Mouse (Mus musculus) embryonic facial prominence, embryonic 14.5 days (tissue): ENCODE measurements around the gene Hnrnpa2b1. TPM values are rescaled to one million over a fixed set of nuclear protein-coding genes. Genes with fewer than 3 reads are reported as not detected.

Experiments
- ATAC-seq: fragments of 200-750 bp; cut with Nextera tagmentation; 2 replicates; pipeline ENCODE4 v1.8.0; 2017; ENCODE audit warnings: low read depth, moderate number of reproducible peaks, moderate TSS enrichment
- DNase-seq: peaks from one replicate; pipeline ENCODE4 v3.0.0-alpha.2; 2015; ENCODE audit warnings: low spot score
- H3K27ac ChIP-seq: fragments of 300-500 bp; sonication (generic); replicated peaks from 2 replicates; pipeline ENCODE4 v1.5.1; 2014; ENCODE audit warnings: low read depth, mild to moderate bottlenecking, low read length, moderate library complexity
- H3K27me3 ChIP-seq: fragments of 300-500 bp; sonication (generic); replicated peaks from 2 replicates; pipeline ENCODE4 v1.6.1; 2014; ENCODE audit warnings: low read length; ENCODE audit not compliant: control insufficient read depth, insufficient read depth
- H3K36me3 ChIP-seq: fragments of 300-500 bp; sonication (generic); 2 replicates; pipeline ENCODE4 v1.6.1; 2014; ENCODE audit warnings: low read length, mixed read lengths; ENCODE audit not compliant: control insufficient read depth, insufficient read depth
- H3K4me1 ChIP-seq: fragments of 300-500 bp; sonication (generic); 2 replicates; pipeline ENCODE4 v1.6.1; 2014; ENCODE audit warnings: antibody characterized with exemption, low read length; ENCODE audit not compliant: control insufficient read depth, insufficient read depth
- H3K4me2 ChIP-seq: fragments of 300-500 bp; sonication (generic); 2 replicates; pipeline ENCODE4 v1.6.1; 2014; ENCODE audit warnings: low read depth, mild to moderate bottlenecking, low read length, moderate library complexity, mixed read lengths
- H3K4me3 ChIP-seq: fragments of 300-500 bp; sonication (generic); 2 replicates; pipeline ENCODE4 v1.5.1; 2014; ENCODE audit warnings: low read depth, mild to moderate bottlenecking, low read length
- H3K9ac ChIP-seq: fragments of 300-500 bp; sonication (generic); 2 replicates; pipeline ENCODE4 v1.6.1; 2014; ENCODE audit warnings: low read depth, mild to moderate bottlenecking, low read length, moderate library complexity, mixed read lengths
- H3K9me3 ChIP-seq: fragments of 300-500 bp; sonication (generic); 2 replicates; pipeline ENCODE4 v1.6.1; 2016; ENCODE audit warnings: low read length; ENCODE audit not compliant: control insufficient read depth
- WGBS: fragments of 180-500 bp; shearing (Covaris S2); extraction: QIAGEN DNeasy Blood & Tissue Kit; methylation state at CpG from one replicate; pipeline ENCODE4 v1.1.7; 2014; 5-methylcytosine and 5-hydroxymethylcytosine counted together
- polyA plus RNA-seq: library from polyadenylated mRNA; unstranded; fragments of >200 nt; fragmentation: Nextera tagmentation; extraction: Ambion mirVana; gene quantifications from 2 replicates; pipeline ENCODE4 v1.2.1, GENCODE M21; 2014

Hnrnpa2b1 gene
- polyA plus RNA-seq, 1 experiment from 2014 or later = 930 TPM

- Histone ChIP-seq H3K36me3 (peaks cover 70% of the 10 kb centered on the region), H3K9ac (no peak overlapping the region), H3K27ac (no peak overlapping the region), H3K9me3 (no peaks in the 10 kb centered on the region), H3K4me2 (no peak overlapping the region), H3K27me3 (no peaks in the 10 kb centered on the region), H3K4me3 (no peak overlapping the region), H3K4me1 (no peaks in the 10 kb centered on the region; the same call in 1 of the 2 replicates)
- no peak for ATAC-seq
- no peak for DNase-seq
- 71% methylated on average over 4 of the region's 4 CpGs for WGBS
These were observed 9.7 kb downstream of the Hnrnpa2b1 start for GRCm38 (mm10) chr6:51460021-51460360.

GRCm38 (mm10) chr6:51459313-51460020 is 10.2 kb downstream of the Hnrnpa2b1 start:
- no peak for DNase-seq
- no peak overlapping the region for H3K27ac ChIP-seq
- WGBS = 43% methylated on average over 5 of the region's 5 CpGs
- H3K4me3 ChIP-seq = no peak overlapping the region
- no peaks in the 10 kb centered on the region for H3K27me3 ChIP-seq
- ATAC-seq = peak; percentile 19
- H3K9me3 ChIP-seq = no peaks in the 10 kb centered on the region
- H3K4me2 ChIP-seq = no peak overlapping the region
- H3K36me3 ChIP-seq = peaks cover 65% of the 10 kb centered on the region
- no peak overlapping the region for H3K9ac ChIP-seq
- H3K4me1 ChIP-seq = no peaks in the 10 kb centered on the region; the same call in 1 of the 2 replicates

DNA sequence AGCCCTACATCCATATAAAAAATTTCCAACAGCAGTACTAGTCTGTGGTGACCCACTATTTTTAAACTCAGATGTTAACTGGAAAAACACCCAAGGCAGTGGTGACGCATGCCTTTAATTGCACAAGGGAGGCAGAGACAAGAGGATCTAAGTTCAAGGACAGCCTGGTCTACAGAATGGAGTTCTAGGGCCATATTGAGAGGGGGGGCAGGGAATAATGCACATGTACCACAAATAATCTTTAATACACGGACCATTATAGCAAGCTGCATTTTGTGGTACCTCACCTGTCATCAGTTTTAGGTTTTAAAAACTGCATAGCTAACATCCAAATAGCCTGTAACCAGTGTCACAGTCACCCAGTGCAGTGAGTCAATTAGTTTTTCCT is 10.8 kb downstream of the Hnrnpa2b1 start:
- 49% methylated on average over 2 of the region's 2 CpGs for WGBS
- Histone ChIP-seq H3K4me2 (no peak overlapping the region), H3K4me3 (no peak overlapping the region), H3K9me3 (no peaks in the 10 kb centered on the region), H3K27ac (no peak overlapping the region), H3K36me3 (peaks cover 59% of the 10 kb centered on the region), H3K27me3 (no peaks in the 10 kb centered on the region), H3K4me1 (no peaks in the 10 kb centered on the region; the same call in 1 of the 2 replicates), H3K9ac (no peak overlapping the region)
- DNase-seq (no peak), ATAC-seq (peak; percentile 19; the same call in 1 of the 2 replicates)

DNA sequence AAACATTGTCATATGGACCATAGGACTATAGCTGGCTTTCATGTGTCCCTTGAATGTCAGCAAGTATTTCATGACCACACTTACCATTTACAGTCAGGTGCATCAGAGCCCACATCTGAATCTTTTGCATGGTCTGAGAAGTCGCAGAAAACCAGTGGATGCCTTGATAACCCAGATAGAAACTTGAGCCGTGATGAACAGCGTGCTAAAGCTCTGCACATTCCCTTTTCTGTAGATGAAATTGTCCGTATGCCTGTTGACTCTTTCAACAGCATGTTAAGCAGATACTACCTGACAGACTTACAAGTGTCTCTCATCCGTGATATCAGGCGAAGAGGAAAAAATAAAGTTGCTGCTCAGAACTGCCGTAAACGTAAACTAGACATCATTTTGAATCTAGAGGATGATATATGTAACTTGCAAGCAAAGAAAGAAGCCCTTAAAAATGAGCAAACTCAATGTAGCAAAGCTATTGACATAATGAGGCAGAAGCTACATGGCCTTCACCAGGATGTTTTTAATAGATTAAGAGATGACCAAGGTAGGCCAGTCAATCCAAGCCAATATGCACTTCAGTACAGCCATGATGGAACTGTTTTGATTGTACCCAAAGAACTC is 11.8 kb downstream of the Hnrnpa2b1 start:
- no peak overlapping the region for H3K4me3 ChIP-seq
- no peaks in the 10 kb centered on the region for H3K4me1 ChIP-seq
- no peaks in the 10 kb centered on the region for H3K9me3 ChIP-seq
- H3K27me3 ChIP-seq = no peaks in the 10 kb centered on the region
- H3K4me2 ChIP-seq = no peak overlapping the region
- ATAC-seq = no peak
- WGBS = 85% methylated on average over 8 of the region's 8 CpGs
- peaks cover 49% of the 10 kb centered on the region for H3K36me3 ChIP-seq
- H3K27ac ChIP-seq = no peak overlapping the region
- DNase-seq = no peak
- H3K9ac ChIP-seq = no peak overlapping the region

DNA sequence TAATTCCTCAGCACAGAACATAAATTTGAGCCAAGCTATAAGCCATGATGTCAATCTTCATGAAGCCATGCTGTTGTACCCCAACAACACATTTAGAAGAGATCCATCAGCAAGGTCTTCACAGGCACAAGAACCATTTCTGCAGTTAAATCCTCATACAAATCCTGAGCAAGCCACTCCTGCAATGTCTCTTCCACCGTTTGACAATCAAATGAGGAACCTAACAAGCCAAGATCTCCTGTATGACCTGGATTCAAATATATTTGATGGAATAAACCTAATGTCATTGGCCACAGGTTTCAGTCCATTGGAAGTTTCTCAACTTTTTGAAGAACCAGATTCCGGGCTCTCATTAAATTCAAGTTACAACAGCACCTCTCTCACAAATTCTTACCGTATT is 12.4 kb downstream of the Hnrnpa2b1 start:
- DNase-seq (no peak), ATAC-seq (no peak)
- Histone ChIP-seq H3K9ac (no peak overlapping the region), H3K4me3 (no peak overlapping the region), H3K4me1 (no peaks in the 10 kb centered on the region), H3K27ac (no peak overlapping the region), H3K27me3 (no peaks in the 10 kb centered on the region), H3K4me2 (no peak overlapping the region), H3K36me3 (peaks cover 46% of the 10 kb centered on the region), H3K9me3 (no peaks in the 10 kb centered on the region)
- 76% methylated on average over 3 of the region's 3 CpGs for WGBS

DNA sequence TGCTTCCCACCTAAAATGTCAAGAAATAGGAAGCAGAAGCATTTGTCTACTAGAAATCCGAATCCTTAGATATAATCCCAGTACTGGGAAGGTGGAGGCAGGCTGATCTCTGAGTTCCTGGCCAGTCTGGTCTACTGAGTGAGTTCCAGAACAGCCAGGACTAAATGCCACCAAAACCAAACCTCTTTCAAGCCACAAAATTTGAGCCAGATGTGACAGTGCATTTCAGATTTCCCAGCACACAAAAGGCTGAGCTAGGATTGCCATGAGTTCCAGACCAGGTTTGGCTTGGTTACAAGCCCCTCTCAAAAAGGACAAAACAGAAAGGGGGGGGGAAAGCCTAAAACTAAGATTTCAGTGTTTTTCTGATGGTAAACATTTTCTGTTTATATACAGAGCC is 13.5 kb downstream of the Hnrnpa2b1 start:
- H3K27ac ChIP-seq = peak overlapping the region; percentile 44
- WGBS = 56% methylated on average over 1 of the region's 1 CpGs

GRCm38 (mm10) chr6:51454949-51455348 is 14.7 kb downstream of the Hnrnpa2b1 start:
- Histone ChIP-seq H3K9ac (no peak overlapping the region), H3K27me3 (no peaks in the 10 kb centered on the region), H3K4me1 (no peaks in the 10 kb centered on the region; the same call in 1 of the 2 replicates), H3K36me3 (peaks cover 26% of the 10 kb centered on the region), H3K9me3 (no peaks in the 10 kb centered on the region), H3K27ac (no peak overlapping the region), H3K4me2 (no peak overlapping the region), H3K4me3 (no peak overlapping the region)
- DNase-seq (no peak), ATAC-seq (no peak)
- 42% methylated on average over 3 of the region's 3 CpGs for WGBS

More for the DNA sequence above, 13.5 kb downstream of the Hnrnpa2b1 start:
- Histone ChIP-seq H3K36me3 (peaks cover 36% of the 10 kb centered on the region), H3K4me2 (no peak overlapping the region), H3K9ac (no peak overlapping the region), H3K27me3 (no peaks in the 10 kb centered on the region), H3K4me1 (no peaks in the 10 kb centered on the region), H3K9me3 (no peaks in the 10 kb centered on the region), H3K4me3 (no peak overlapping the region)
- no peak for ATAC-seq
- no peak for DNase-seq

GRCm38 (mm10) chr6:51452927-51453503 is 16.7 kb downstream of the Hnrnpa2b1 start:
- Histone ChIP-seq H3K27ac (no peak overlapping the region), H3K36me3 (peaks cover 10% of the 10 kb centered on the region), H3K27me3 (no peaks in the 10 kb centered on the region), H3K9ac (no peak overlapping the region), H3K4me2 (no peak overlapping the region), H3K9me3 (no peaks in the 10 kb centered on the region), H3K4me3 (no peak overlapping the region), H3K4me1 (no peaks in the 10 kb centered on the region; the same call in 1 of the 2 replicates)
- ATAC-seq (no peak), DNase-seq (no peak)
- WGBS = 36% methylated on average over 7 of the region's 7 CpGs
